Mouse (Mus musculus): ENCODE data around the gene Bfsp1. TPM values are rescaled to one million over a fixed set of nuclear protein-coding genes. Genes with fewer than 3 reads are reported as not detected.

The Bfsp1 gene
- total and polyA plus RNA-seq, 2 experiments from 2014 or later, result 0.23 to 1.1 TPM

DNA sequence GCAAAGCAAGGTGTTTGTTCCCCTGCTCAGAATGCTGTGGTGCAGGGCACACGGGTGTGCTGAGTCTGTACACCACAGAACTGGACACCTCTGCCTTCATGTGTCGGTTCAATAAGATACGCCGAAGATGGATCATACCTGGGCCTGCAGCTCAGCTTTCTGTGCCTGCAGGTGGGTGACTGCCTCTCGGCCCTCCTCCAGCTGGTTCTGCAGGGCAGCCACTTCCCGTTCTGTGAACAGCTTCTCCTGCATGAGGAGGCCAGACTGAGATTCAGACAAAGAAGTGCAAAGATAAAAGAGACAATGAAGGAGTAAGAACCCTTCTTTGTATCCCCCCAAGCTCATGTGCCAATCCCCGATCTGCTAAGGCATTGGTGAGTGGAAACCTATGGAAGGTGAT is 21.4 kb downstream of the Bfsp1 start:
- Histone ChIP-seq H3K9me3 (replicated peaks; ENCODE audit: control insufficient read depth, low read length) (no peaks in the 10 kb centered on the region), H3K4me2 (ENCODE audit: low read depth, low read length) (no peak overlapping the region), H3K9ac (replicated peaks; ENCODE audit: low read depth, low read length) (no peak overlapping the region), H3K27ac (ENCODE audit: low read depth) (no peak overlapping the region), H3K4me3 (ENCODE audit: low read depth, low read length) (no peak overlapping the region), H3K36me3 (replicated peaks; ENCODE audit: control insufficient read depth, insufficient read depth, low read length) (no peaks in the 10 kb centered on the region), H3K27me3 (ENCODE audit: control insufficient read depth, insufficient read depth, low read length) (no peaks in the 10 kb centered on the region), H3K4me1 (ENCODE audit: control insufficient read depth, insufficient read depth) (0 out of 2 replicates have a peak, but pooled peaks cover under 1% of the 10 kb centered on the region)
- DNase-seq (ENCODE audit: low spot score), result no peak
- WGBS, result 86% methylated on average over 7 of the region's 7 CpGs
- ATAC-seq (ENCODE audit: insufficient read depth, low read depth), result no peak
- TF ChIP-seq EP300 (IDR thresholded peaks at IDR 0.05; ENCODE audit: low read depth), result no peak
- TF ChIP-seq CTCF (IDR thresholded peaks at IDR 0.05; ENCODE audit: low read depth), result no peak

DNA sequence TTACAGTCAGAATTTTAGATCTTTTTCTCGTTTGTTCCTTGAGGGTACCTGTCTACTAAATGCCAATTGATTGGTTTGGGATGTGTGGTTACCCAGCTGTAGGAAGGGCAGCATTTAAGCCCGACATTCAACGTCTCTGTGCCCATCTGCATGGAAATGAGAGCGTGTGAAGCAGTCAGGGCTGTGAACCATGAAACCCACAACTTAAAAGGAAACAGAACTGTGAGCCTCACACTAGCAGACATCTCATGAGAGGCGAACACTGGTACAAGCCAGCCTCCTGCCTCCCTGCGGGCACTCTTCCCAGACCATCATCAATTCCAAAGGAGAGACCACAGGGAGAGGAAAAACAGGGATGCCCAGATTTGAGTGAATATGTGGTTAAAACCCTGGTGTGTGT is 22.1 kb downstream of the Bfsp1 start:
- Histone ChIP-seq H3K4me1 (ENCODE audit: control insufficient read depth, insufficient read depth) (no peaks in the 10 kb centered on the region), H3K27me3 (ENCODE audit: control insufficient read depth, insufficient read depth, low read length) (no peaks in the 10 kb centered on the region), H3K4me3 (ENCODE audit: low read depth, low read length) (no peak overlapping the region), H3K9ac (replicated peaks; ENCODE audit: low read depth, low read length) (no peak overlapping the region), H3K9me3 (replicated peaks; ENCODE audit: control insufficient read depth, low read length) (no peaks in the 10 kb centered on the region), H3K27ac (ENCODE audit: low read depth) (no peak overlapping the region), H3K36me3 (replicated peaks; ENCODE audit: control insufficient read depth, insufficient read depth, low read length) (no peaks in the 10 kb centered on the region), H3K4me2 (ENCODE audit: low read depth, low read length) (no peak overlapping the region)
- DNase-seq (ENCODE audit: low spot score) (no peak), ATAC-seq (ENCODE audit: insufficient read depth, low read depth) (no peak)
- no peak for TF ChIP-seq EP300 (IDR thresholded peaks at IDR 0.05; ENCODE audit: low read depth)
- no peak for TF ChIP-seq CTCF (IDR thresholded peaks at IDR 0.05; ENCODE audit: low read depth)
- 77% methylated on average over 6 of the region's 6 CpGs for WGBS

DNA sequence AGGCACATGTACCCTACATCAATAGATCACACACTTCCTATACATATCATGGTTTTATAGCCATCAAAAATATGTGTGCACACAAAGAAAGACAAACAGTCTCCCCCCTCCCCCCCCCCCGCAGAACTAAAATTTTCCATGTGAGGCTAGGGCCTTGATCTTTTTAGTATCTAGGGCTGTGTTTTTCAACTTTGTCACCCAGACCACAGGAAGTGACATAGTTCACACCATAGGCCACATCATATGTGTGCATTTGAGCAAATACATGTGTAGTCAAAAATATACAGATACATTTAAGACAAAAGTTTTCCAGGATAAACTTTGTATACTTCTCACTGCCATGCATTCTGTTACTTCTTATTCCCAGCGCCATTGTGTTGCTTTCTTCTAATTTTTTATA is 23.5 kb downstream of the Bfsp1 start:
- Histone ChIP-seq H3K4me1 (ENCODE audit: control insufficient read depth, insufficient read depth) (no peaks in the 10 kb centered on the region), H3K27me3 (ENCODE audit: control insufficient read depth, insufficient read depth, low read length) (no peaks in the 10 kb centered on the region), H3K4me2 (ENCODE audit: low read depth, low read length) (no peak overlapping the region), H3K27ac (ENCODE audit: low read depth) (no peak overlapping the region), H3K9ac (replicated peaks; ENCODE audit: low read depth, low read length) (no peak overlapping the region), H3K9me3 (replicated peaks; ENCODE audit: control insufficient read depth, low read length) (no peaks in the 10 kb centered on the region), H3K36me3 (replicated peaks; ENCODE audit: control insufficient read depth, insufficient read depth, low read length) (no peaks in the 10 kb centered on the region), H3K4me3 (ENCODE audit: low read depth, low read length) (no peak overlapping the region)
- TF ChIP-seq CTCF (IDR thresholded peaks at IDR 0.05; ENCODE audit: low read depth) (no peak), EP300 (IDR thresholded peaks at IDR 0.05; ENCODE audit: low read depth) (no peak)
- ATAC-seq (ENCODE audit: insufficient read depth, low read depth) (no peak), DNase-seq (ENCODE audit: low spot score) (no peak)
- 85% methylated on average over 2 of the region's 2 CpGs for WGBS

DNA sequence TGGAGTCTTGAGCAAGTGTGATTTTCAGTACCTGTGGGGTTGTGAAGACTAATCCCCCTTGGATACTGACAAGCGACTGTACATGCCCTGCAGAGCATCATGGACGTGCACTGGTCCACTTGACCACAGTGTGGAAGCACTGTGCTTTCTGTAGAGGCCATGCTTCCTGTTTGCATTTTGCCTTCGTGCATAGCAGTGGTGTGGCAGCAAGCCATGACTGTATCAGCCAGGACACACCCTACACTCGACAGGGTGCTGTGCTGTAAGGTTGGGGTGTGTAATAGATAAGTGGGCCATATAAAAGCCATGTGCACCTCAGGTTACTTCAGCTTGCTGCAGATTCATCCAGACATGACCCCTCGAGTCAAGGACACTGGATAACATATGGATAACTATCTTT is 24.3 kb downstream of the Bfsp1 start:
- Histone ChIP-seq H3K4me1 (ENCODE audit: control insufficient read depth, insufficient read depth) (no peaks in the 10 kb centered on the region), H3K27ac (ENCODE audit: low read depth) (no peak overlapping the region), H3K36me3 (replicated peaks; ENCODE audit: control insufficient read depth, insufficient read depth, low read length) (no peaks in the 10 kb centered on the region), H3K4me2 (ENCODE audit: low read depth, low read length) (no peak overlapping the region), H3K9ac (replicated peaks; ENCODE audit: low read depth, low read length) (no peak overlapping the region), H3K27me3 (ENCODE audit: control insufficient read depth, insufficient read depth, low read length) (no peaks in the 10 kb centered on the region), H3K4me3 (ENCODE audit: low read depth, low read length) (no peak overlapping the region), H3K9me3 (replicated peaks; ENCODE audit: control insufficient read depth, low read length) (no peaks in the 10 kb centered on the region)
- WGBS, result 24% methylated on average over 5 of the region's 5 CpGs
- TF ChIP-seq EP300 (IDR thresholded peaks at IDR 0.05; ENCODE audit: low read depth) (no peak), CTCF (IDR thresholded peaks at IDR 0.05; ENCODE audit: low read depth) (peak; percentile 64)
- ATAC-seq (ENCODE audit: insufficient read depth, low read depth), result peak; percentile 75
- peak; percentile 35 for DNase-seq (ENCODE audit: low spot score)

DNA sequence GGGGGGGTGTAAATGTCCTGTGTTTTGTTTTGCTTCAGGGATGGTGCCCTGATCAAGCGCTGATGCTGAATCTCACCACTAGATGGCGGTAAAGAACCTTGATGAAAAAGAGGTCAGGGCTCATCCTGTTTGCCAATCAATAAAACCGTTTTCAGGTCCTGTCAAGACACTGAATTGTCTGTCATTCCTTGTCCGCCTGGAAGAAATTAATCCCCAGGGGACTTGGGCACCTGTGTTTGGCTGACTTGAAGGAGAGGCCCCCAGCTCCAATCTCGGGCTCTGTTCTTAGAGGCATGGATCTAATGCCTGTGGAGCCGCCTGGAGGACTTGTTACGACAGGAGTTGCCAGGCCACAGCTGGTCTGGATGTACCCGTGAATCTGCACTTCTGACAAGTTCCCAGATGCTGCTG is 25.7 kb downstream of the Bfsp1 start:
- TF ChIP-seq EP300 (IDR thresholded peaks at IDR 0.05; ENCODE audit: low read depth) (no peak), CTCF (IDR thresholded peaks at IDR 0.05; ENCODE audit: low read depth) (peak; percentile 84)
- no peak overlapping the region for H3K9ac ChIP-seq (replicated peaks; ENCODE audit: low read depth, low read length)
- no peaks in the 10 kb centered on the region for H3K4me1 ChIP-seq (ENCODE audit: control insufficient read depth, insufficient read depth)
- H3K36me3 ChIP-seq (replicated peaks; ENCODE audit: control insufficient read depth, insufficient read depth, low read length), result no peaks in the 10 kb centered on the region
- peak overlapping the region; percentile 62 for H3K4me2 ChIP-seq (ENCODE audit: low read depth, low read length)
- peak overlapping the region; percentile 26 for H3K4me3 ChIP-seq (ENCODE audit: low read depth, low read length)
- H3K27ac ChIP-seq (ENCODE audit: low read depth), result no peak overlapping the region
- no peaks in the 10 kb centered on the region for H3K27me3 ChIP-seq (ENCODE audit: control insufficient read depth, insufficient read depth, low read length)
- DNase-seq (ENCODE audit: low spot score), result peak; percentile 64
- 3% methylated on average over 8 of the region's 8 CpGs for WGBS
- no peaks in the 10 kb centered on the region for H3K9me3 ChIP-seq (replicated peaks; ENCODE audit: control insufficient read depth, low read length)
- peak; percentile 56; the same call in 1 of the 2 replicates for ATAC-seq (ENCODE audit: insufficient read depth, low read depth)

DNA sequence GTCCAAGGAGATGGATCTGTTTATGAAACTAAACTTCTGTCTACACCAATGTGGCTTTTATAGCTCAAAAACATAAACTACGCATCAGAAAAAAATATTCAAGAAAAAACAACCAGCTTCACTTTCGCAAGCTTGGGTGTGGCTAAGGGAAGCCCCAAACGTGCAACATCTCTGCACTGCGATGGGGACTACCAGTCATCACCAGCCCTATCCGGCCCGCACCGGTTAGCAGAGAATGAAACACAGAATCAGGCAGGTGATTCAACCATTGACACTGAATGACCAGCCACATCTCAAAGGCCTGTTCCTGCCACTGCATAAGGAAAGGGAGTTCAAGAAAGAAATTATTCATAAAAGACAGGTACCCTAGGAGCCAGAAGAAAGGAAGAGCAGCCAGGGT is 27.2 kb downstream of the Bfsp1 start:
- no peak overlapping the region for H3K4me3 ChIP-seq (ENCODE audit: low read depth, low read length)
- no peaks in the 10 kb centered on the region for H3K36me3 ChIP-seq (replicated peaks; ENCODE audit: control insufficient read depth, insufficient read depth, low read length)
- ATAC-seq (ENCODE audit: insufficient read depth, low read depth) (no peak), DNase-seq (ENCODE audit: low spot score) (no peak)
- WGBS, result 79% methylated on average over 7 of the region's 7 CpGs
- H3K27me3 ChIP-seq (ENCODE audit: control insufficient read depth, insufficient read depth, low read length), result no peaks in the 10 kb centered on the region
- H3K4me1 ChIP-seq (ENCODE audit: control insufficient read depth, insufficient read depth), result no peaks in the 10 kb centered on the region
- H3K27ac ChIP-seq (ENCODE audit: low read depth), result no peak overlapping the region
- no peak overlapping the region for H3K9ac ChIP-seq (replicated peaks; ENCODE audit: low read depth, low read length)
- H3K9me3 ChIP-seq (replicated peaks; ENCODE audit: control insufficient read depth, low read length), result no peaks in the 10 kb centered on the region
- no peak overlapping the region for H3K4me2 ChIP-seq (ENCODE audit: low read depth, low read length)
- TF ChIP-seq EP300 (IDR thresholded peaks at IDR 0.05; ENCODE audit: low read depth), result no peak
- TF ChIP-seq CTCF (IDR thresholded peaks at IDR 0.05; ENCODE audit: low read depth), result no peak

Measured in heart, postnatal 0 days (tissue).